Mouse (Mus musculus): ENCODE measurements around the gene Col4a5.

The Col4a5 gene

GRCm38 (mm10) chrX:141475110-141475509, at the start of gene Col4a5:
TSS of gene Col4a5 (plus strand) at chrX:141475385.
- peak; percentile 3 for DNase-seq (ENCODE audit: low read depth, low spot score)
- Histone ChIP-seq H3K27me3 (ENCODE audit: control insufficient read depth, insufficient read depth, low read length, poor library complexity, severe bottlenecking) (no peaks in the 10 kb centered on the region), H3K36me3 (ENCODE audit: control insufficient read depth, insufficient read depth, low read length, poor library complexity, severe bottlenecking) (no peaks in the 10 kb centered on the region)

GRCm38 (mm10) chrX:141436780-141437179, 38.4 kb upstream of the Col4a5 start:
- no peak for DNase-seq (ENCODE audit: low read depth, low spot score)
- H3K27me3 ChIP-seq (ENCODE audit: control insufficient read depth, insufficient read depth, low read length, poor library complexity, severe bottlenecking) = no peaks in the 10 kb centered on the region
- H3K36me3 ChIP-seq (ENCODE audit: control insufficient read depth, insufficient read depth, low read length, poor library complexity, severe bottlenecking) = no peaks in the 10 kb centered on the region

DNA sequence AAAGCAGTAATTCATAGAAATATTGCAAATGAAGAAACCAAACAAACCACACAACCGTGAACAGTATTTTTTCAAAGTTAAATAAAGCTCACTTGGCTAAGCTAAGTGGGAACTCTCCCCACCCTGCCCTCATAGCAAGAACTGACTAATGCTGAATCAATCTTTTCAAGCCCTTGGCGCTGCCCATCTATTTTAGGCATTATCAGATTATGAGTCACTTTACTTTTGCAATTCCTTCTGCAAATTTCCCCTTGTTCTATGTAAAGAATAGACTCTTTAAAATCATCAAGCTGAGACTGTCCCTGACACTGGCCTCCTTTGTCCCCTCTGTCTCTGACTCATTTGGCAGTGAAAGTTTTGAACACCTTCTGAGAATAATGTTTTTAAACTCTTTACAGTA, 35.8 kb upstream of the Col4a5 start:
- H3K36me3 ChIP-seq (ENCODE audit: control insufficient read depth, insufficient read depth, low read length, poor library complexity, severe bottlenecking) = no peaks in the 10 kb centered on the region
- no peaks in the 10 kb centered on the region for H3K27me3 ChIP-seq (ENCODE audit: control insufficient read depth, insufficient read depth, low read length, poor library complexity, severe bottlenecking)
- no peak for DNase-seq (ENCODE audit: low read depth, low spot score)

DNA sequence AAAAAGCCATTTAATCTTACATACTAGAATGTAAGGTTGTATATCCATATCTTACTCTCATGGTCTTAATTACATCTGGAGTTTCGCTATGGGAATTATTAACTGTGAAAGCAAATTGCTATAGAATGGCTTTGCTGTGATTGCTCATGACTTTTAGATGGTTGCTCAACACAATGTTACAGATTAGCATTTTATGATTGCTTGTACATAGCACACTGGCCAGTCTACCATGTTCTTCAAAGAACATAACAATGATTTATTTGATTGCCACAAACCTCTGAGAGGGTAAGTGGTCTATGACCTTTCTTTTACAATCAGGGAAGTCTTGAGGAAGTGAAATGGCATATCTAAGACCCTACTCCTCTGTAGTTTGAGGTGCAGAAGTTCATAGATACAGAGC, 27.2 kb upstream of the Col4a5 start:
- no peaks in the 10 kb centered on the region for H3K36me3 ChIP-seq (ENCODE audit: control insufficient read depth, insufficient read depth, low read length, poor library complexity, severe bottlenecking)
- no peaks in the 10 kb centered on the region for H3K27me3 ChIP-seq (ENCODE audit: control insufficient read depth, insufficient read depth, low read length, poor library complexity, severe bottlenecking)
- no peak for DNase-seq (ENCODE audit: low read depth, low spot score)

GRCm38 (mm10) chrX:141473470-141474302, 1.5 kb upstream of the Col4a5 start, which contains the start of gene Col4a6:
TSS of gene Col4a6 (minus strand) at chrX:141474076.
- Histone ChIP-seq H3K36me3 (ENCODE audit: control insufficient read depth, insufficient read depth, low read length, poor library complexity, severe bottlenecking) (no peaks in the 10 kb centered on the region), H3K27me3 (ENCODE audit: control insufficient read depth, insufficient read depth, low read length, poor library complexity, severe bottlenecking) (no peaks in the 10 kb centered on the region)
- DNase-seq (ENCODE audit: low read depth, low spot score) = no peak

- DNase-seq (ENCODE audit: low read depth, low spot score) = no peak
- Histone ChIP-seq H3K27me3 (ENCODE audit: control insufficient read depth, insufficient read depth, low read length, poor library complexity, severe bottlenecking) (no peaks in the 10 kb centered on the region), H3K36me3 (ENCODE audit: control insufficient read depth, insufficient read depth, low read length, poor library complexity, severe bottlenecking) (no peaks in the 10 kb centered on the region)
These were observed 562 bp downstream of the Col4a5 start for GRCm38 (mm10) chrX:141475566-141476327.

DNA sequence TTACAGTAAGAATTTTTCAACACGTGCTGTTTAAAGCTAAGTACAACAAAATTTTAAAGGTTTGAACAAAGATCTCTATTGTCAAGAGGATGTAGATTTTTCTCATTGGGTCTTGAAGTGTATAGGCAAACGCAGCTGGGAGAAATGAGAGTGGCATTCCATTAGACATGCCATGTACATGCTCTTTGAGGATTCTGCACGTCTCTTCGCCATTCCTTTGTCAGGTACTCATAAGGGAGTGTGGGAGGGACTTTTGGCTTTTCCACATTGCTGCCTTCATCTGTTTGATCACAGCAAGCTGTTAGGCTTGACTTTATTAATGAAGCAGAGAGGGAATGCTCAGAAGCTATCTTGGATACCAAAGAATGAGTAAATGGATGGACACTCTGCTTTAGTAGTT, 19.4 kb downstream of the Col4a5 start:
- DNase-seq (ENCODE audit: low read depth, low spot score) = no peak
- Histone ChIP-seq H3K36me3 (ENCODE audit: control insufficient read depth, insufficient read depth, low read length, poor library complexity, severe bottlenecking) (no peaks in the 10 kb centered on the region), H3K27me3 (ENCODE audit: control insufficient read depth, insufficient read depth, low read length, poor library complexity, severe bottlenecking) (no peaks in the 10 kb centered on the region)

DNA sequence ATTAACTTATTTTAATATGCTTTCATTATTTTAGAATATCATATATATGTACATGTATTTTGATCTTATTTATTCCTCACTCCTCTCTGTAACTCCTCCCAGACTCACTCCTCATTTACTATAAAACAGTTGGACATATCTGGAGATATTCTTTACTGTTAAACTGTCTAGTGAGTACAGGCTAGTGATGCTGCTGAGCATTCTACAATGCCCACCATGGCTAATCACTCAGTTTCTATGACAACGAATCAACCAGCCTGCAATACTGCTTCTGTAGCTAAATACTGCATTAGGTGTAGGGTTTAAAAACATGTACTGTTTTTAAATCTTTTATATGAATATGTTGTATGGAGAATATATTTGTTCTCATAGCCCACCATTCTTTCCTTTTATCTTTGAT, 27.9 kb downstream of the Col4a5 start:
- H3K36me3 ChIP-seq (ENCODE audit: control insufficient read depth, insufficient read depth, low read length, poor library complexity, severe bottlenecking) = no peaks in the 10 kb centered on the region
- no peak for DNase-seq (ENCODE audit: low read depth, low spot score)
- no peaks in the 10 kb centered on the region for H3K27me3 ChIP-seq (ENCODE audit: control insufficient read depth, insufficient read depth, low read length, poor library complexity, severe bottlenecking)

DNA sequence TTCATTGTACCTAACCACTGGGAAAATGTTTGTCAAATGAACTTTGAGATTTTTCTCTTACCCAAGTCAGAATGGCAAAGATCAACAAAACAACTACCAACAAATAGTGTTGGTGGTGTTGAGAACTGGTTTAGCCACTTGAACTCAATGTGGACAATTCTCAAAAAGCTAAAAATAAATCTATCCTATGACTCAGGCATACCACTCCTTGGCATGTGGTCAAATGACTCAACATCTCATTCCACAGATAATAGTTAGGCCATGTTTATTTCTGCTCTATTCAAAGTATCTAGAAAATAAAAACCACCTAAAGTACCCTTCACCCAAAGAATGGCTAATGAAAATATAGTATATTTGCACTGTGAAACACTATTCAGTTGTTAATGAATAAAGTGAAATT, 58.3 kb downstream of the Col4a5 start:
- no peak for DNase-seq (ENCODE audit: low read depth, low spot score)

DNA sequence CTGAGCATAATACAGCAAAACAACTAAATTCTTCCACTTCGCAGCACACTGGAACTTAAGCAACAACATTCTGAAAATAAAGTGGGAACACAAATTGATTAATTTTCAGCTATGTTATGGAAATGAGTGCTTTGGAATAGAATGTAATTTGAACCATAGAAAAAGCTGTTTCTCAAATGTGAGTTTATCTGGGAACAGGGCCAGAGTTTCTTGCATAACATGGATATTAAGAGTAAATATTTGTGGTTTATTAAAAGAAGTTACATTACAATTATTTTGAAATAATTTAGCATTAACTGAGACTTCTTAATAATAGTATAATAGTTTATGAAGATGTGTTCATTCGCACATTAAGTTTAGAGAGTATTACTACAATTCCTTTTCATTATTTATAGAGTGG, 72.3 kb downstream of the Col4a5 start:
- H3K36me3 ChIP-seq (ENCODE audit: control insufficient read depth, insufficient read depth, low read length, poor library complexity, severe bottlenecking) = no peaks in the 10 kb centered on the region
- no peaks in the 10 kb centered on the region for H3K27me3 ChIP-seq (ENCODE audit: control insufficient read depth, insufficient read depth, low read length, poor library complexity, severe bottlenecking)
- no peak for DNase-seq (ENCODE audit: low read depth, low spot score)

More for the DNA sequence above, 58.3 kb downstream of the Col4a5 start:
- H3K27me3 ChIP-seq (ENCODE audit: control insufficient read depth, insufficient read depth, low read length, poor library complexity, severe bottlenecking) = no peaks in the 10 kb centered on the region
- H3K36me3 ChIP-seq (ENCODE audit: control insufficient read depth, insufficient read depth, low read length, poor library complexity, severe bottlenecking) = no peaks in the 10 kb centered on the region

- no peaks in the 10 kb centered on the region for H3K36me3 ChIP-seq (ENCODE audit: control insufficient read depth, insufficient read depth, low read length, poor library complexity, severe bottlenecking)
- no peak for DNase-seq (ENCODE audit: low read depth, low spot score)
These were observed 115.1 kb downstream of the Col4a5 start for GRCm38 (mm10) chrX:141590242-141590641.

DNA sequence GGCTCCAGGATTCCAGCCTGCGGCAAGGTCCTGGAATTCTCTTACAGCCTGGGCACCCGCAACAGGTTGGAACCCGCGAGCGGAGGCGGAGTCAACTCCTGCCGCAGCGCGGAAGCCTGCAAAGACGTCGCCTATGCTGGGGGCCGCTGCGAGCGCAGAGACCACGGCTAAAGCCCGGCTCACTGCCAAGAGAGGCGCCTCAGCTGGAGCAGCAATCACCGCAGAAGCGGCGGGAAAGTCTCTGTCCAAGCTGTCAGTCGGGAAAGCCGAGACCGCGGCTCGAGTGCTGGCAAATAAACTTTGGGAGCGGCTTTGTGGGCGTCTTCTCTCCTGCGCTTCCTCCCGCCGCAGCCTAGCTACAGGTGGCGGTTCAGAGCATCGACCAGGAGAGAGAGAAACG, 246.5 kb downstream of the Col4a5 start:
- no peak for DNase-seq (ENCODE audit: low read depth, low spot score)
- no peaks in the 10 kb centered on the region for H3K36me3 ChIP-seq (ENCODE audit: control insufficient read depth, insufficient read depth, low read length, poor library complexity, severe bottlenecking)

More at GRCm38 (mm10) chrX:141590242-141590641, 115.1 kb downstream of the Col4a5 start:
- H3K27me3 ChIP-seq (ENCODE audit: control insufficient read depth, insufficient read depth, low read length, poor library complexity, severe bottlenecking) = no peaks in the 10 kb centered on the region

DNA sequence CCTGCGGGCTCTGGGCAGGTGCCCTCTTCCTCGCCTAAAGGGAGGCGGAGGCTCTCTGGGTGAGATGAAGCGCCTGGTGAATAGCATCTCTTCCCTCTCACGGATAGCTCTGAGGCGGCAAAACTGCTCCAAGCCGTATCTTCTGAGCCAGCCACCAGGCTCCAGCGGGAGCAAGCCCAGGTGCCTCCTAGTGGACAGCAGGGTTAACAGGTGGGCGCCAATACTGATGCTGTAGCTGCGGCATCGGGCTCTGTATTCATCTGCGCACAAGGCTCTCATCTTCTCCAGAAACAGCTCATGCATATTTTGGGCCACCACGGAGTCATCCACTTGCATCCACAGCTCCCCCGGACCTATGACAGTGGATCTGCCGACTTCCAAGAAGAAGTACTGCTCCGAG, 248.8 kb downstream of the Col4a5 start:
- DNase-seq (ENCODE audit: low read depth, low spot score) = no peak

More for the DNA sequence above, 246.5 kb downstream of the Col4a5 start:
- no peaks in the 10 kb centered on the region for H3K27me3 ChIP-seq (ENCODE audit: control insufficient read depth, insufficient read depth, low read length, poor library complexity, severe bottlenecking)

DNA sequence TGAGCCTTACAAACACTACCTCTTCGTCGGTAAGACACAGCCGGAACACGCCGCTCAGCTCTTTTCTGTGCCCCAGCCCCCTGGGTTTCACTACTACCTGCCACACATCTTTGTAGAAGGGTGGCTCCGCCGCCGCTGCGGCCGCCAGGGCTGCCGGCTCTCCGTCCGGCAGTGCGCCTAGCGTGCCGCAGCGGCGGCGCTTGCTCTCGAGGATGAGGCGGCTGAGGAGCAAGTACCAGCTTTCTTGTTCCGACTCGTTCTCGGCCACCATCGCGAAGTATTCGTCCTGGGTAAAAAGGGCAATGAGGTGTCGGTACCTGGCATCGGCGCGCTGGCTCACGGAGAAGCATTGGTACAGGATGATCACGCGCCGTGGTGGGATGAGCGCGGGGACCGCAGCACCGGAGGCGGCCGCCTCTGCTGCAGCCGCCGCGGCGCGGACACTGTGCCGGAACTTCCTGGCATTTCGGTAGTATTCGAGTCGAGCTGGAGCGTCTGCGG, 249.3 kb downstream of the Col4a5 start:
- Histone ChIP-seq H3K27me3 (ENCODE audit: control insufficient read depth, insufficient read depth, low read length, poor library complexity, severe bottlenecking) (no peaks in the 10 kb centered on the region), H3K36me3 (ENCODE audit: control insufficient read depth, insufficient read depth, low read length, poor library complexity, severe bottlenecking) (no peaks in the 10 kb centered on the region)
- DNase-seq (ENCODE audit: low read depth, low spot score) = no peak

More for the DNA sequence above, 248.8 kb downstream of the Col4a5 start:
- H3K27me3 ChIP-seq (ENCODE audit: control insufficient read depth, insufficient read depth, low read length, poor library complexity, severe bottlenecking) = no peaks in the 10 kb centered on the region
- no peaks in the 10 kb centered on the region for H3K36me3 ChIP-seq (ENCODE audit: control insufficient read depth, insufficient read depth, low read length, poor library complexity, severe bottlenecking)
